Mouse (Mus musculus) MEL (cell line): ENCODE data around the gene Tapbp. TPM values are rescaled to one million over a fixed set of nuclear protein-coding genes. Genes with fewer than 3 reads are reported as not detected.
A peak's percentile ranks its signal among the peaks of the same experiment; 100 is the strongest.

ENCODE experiments used
- DNase-seq: peaks from one replicate; pipeline ENCODE4 v3.0.0; 2011; ENCODE audit warnings: low read depth, low spot score
- H3K27ac ChIP-seq: 2 replicates; pipeline ENCODE4 v1.5.1; 2012; ENCODE audit warnings: low read depth, mild to moderate bottlenecking, control low read depth, low read length, moderate library complexity; ENCODE audit not compliant: control insufficient read depth
- H3K27me3 ChIP-seq, 2 experiments: fragments of 150-350 bp in 1 of 2; sonication (generic) in 1 of 2; 2 replicates each; pipeline ENCODE4 v1.6.1; 2012; ENCODE audit warnings: low read length in 2 of 2, mild to moderate bottlenecking in 2 of 2, improper control_type of control experiment in 1 of 2, moderate library complexity in 1 of 2; ENCODE audit not compliant: insufficient read depth in 2 of 2, control insufficient read depth in 1 of 2
- H3K36me3 ChIP-seq, 2 experiments: 2 replicates each; pipeline ENCODE4 v1.6.1; 2012 to 2014; ENCODE audit warnings: low read length in 2 of 2, improper control_type of control experiment in 1 of 2, inconsistent platforms in 1 of 2, mild to moderate bottlenecking in 1 of 2; ENCODE audit not compliant: insufficient read depth in 2 of 2, control insufficient read depth in 1 of 2
- H3K4me1 ChIP-seq, 2 experiments: fragments of 150-350 bp in 1 of 2; sonication (generic) in 1 of 2; 2 replicates each; pipeline ENCODE4 v1.6.1; 2012; ENCODE audit warnings: low read length in 2 of 2, improper control_type of control experiment in 1 of 2, mild to moderate bottlenecking in 1 of 2; ENCODE audit not compliant: insufficient read depth in 2 of 2, control insufficient read depth in 1 of 2
- H3K4me3 ChIP-seq, 2 experiments: fragments of 150-350 bp in 1 of 2; sonication (generic) in 1 of 2; 2 replicates each; pipeline ENCODE4 v1.5.1; 2012; ENCODE audit warnings: low read depth in 2 of 2, low read length in 2 of 2, mild to moderate bottlenecking in 2 of 2, moderate library complexity in 2 of 2, control low read depth in 1 of 2, improper control_type of control experiment in 1 of 2; ENCODE audit not compliant: control insufficient read depth in 1 of 2, insufficient read depth in 1 of 2
- H3K79me2 ChIP-seq: 2 replicates; pipeline ENCODE4 v1.6.1; 2012; ENCODE audit warnings: mild to moderate bottlenecking, low read length, moderate library complexity; ENCODE audit not compliant: control insufficient read depth, poor library complexity, insufficient read depth
- H3K9ac ChIP-seq: 2 replicates; pipeline ENCODE4 v1.6.1; 2012; ENCODE audit warnings: low read depth, mild to moderate bottlenecking, control low read depth, low read length, moderate library complexity; ENCODE audit not compliant: control insufficient read depth, poor library complexity, severe bottlenecking
- H3K9me3 ChIP-seq: fragments of 150-350 bp; sonication (generic); replicated peaks from 2 replicates; pipeline ENCODE4 v1.6.1; 2012; ENCODE audit warnings: mild to moderate bottlenecking, low read length, improper control_type of control experiment, moderate library complexity; ENCODE audit not compliant: insufficient read depth
- CHD1 ChIP-seq: IDR thresholded peaks from 2 replicates; pipeline ENCODE4 v1.6.1; 2012; ENCODE audit warnings: low read depth, mild to moderate bottlenecking, inconsistent platforms, low read length, improper control_type of control experiment
- CTCF ChIP-seq, 3 experiments: IDR thresholded peaks in 2 of 3; conservative IDR thresholded peaks in 1 of 3; 2 replicates each; pipeline ENCODE4 v1.5.1; 2011 to 2012; ENCODE audit warnings: low read length in 3 of 3, low read depth in 2 of 3, mild to moderate bottlenecking in 2 of 3, improper control_type of control experiment in 1 of 3, inconsistent platforms in 1 of 3, mixed read lengths in 1 of 3, moderate library complexity in 1 of 3; ENCODE audit not compliant: control insufficient read depth in 1 of 3, insufficient read depth in 1 of 3, poor library complexity in 1 of 3, severe bottlenecking in 1 of 3
- EP300 ChIP-seq, 2 experiments: IDR thresholded peaks; 2 replicates each; pipeline ENCODE4 v1.6.1; 2011; ENCODE audit warnings: improper control_type of control experiment in 2 of 2, low read length in 2 of 2, low read depth in 1 of 2, mild to moderate bottlenecking in 1 of 2
- GABPA ChIP-seq: IDR thresholded peaks from 2 replicates; pipeline ENCODE4 v1.6.1; 2012; ENCODE audit warnings: low read depth, mild to moderate bottlenecking, inconsistent platforms, low read length, improper control_type of control experiment, moderate library complexity
- MAZ ChIP-seq: IDR thresholded peaks from 2 replicates; pipeline ENCODE4 v1.6.1; 2012; ENCODE audit warnings: low read depth, mild to moderate bottlenecking, inconsistent platforms, low read length, improper control_type of control experiment
- NELFE ChIP-seq: IDR thresholded peaks from 2 replicates; pipeline ENCODE4 v1.6.1; 2011; ENCODE audit warnings: low read depth, low read length, improper control_type of control experiment
- NRF1 ChIP-seq: IDR thresholded peaks from 2 replicates; pipeline ENCODE4 v1.6.1; 2014; ENCODE audit warnings: low read depth, mild to moderate bottlenecking, inconsistent platforms, low read length, improper control_type of control experiment, moderate library complexity; ENCODE audit not compliant: poor library complexity, insufficient read depth, severe bottlenecking
- POLR2AphosphoS5 ChIP-seq: IDR thresholded peaks from 2 replicates; pipeline ENCODE4 v1.6.1; 2012; ENCODE audit warnings: low read depth, borderline replicate concordance, mild to moderate bottlenecking, inconsistent platforms, low read length, moderate library complexity, mixed read lengths
- RAD21 ChIP-seq: IDR thresholded peaks from 2 replicates; pipeline ENCODE4 v1.6.1; 2011; ENCODE audit warnings: mild to moderate bottlenecking, low read depth, low read length, improper control_type of control experiment
- RCOR1 ChIP-seq: IDR thresholded peaks from 2 replicates; pipeline ENCODE4 v1.6.1; 2012; ENCODE audit warnings: low read depth, mild to moderate bottlenecking, inconsistent platforms, low read length, improper control_type of control experiment
- SIN3A ChIP-seq: IDR thresholded peaks from 2 replicates; pipeline ENCODE4 v1.6.1; 2012; ENCODE audit warnings: low read length, improper control_type of control experiment, inconsistent platforms
- SMC3 ChIP-seq: IDR thresholded peaks from 2 replicates; pipeline ENCODE4 v1.6.1; 2011; ENCODE audit warnings: low read depth, low read length, improper control_type of control experiment
- UBTF ChIP-seq: IDR thresholded peaks from 2 replicates; pipeline ENCODE4 v1.6.1; 2012; ENCODE audit warnings: low read depth, mild to moderate bottlenecking, inconsistent platforms, low read length, improper control_type of control experiment, moderate library complexity, borderline replicate concordance; ENCODE audit not compliant: insufficient read depth
- ZNF384 ChIP-seq: IDR thresholded peaks from 2 replicates; pipeline ENCODE4 v1.6.1; 2012; ENCODE audit warnings: low read depth, mild to moderate bottlenecking, inconsistent platforms, low read length, improper control_type of control experiment
- polyA plus RNA-seq, 2 experiments: library from polyadenylated mRNA; stranded (reverse) in 1 of 2; unstranded in 1 of 2; fragments of >175 nt in 1 of 2; fragments of >200 nt in 1 of 2; gene quantifications; 2 replicates each; pipeline versions ENCODE4 v1.2.1 to v1.2.4; 2012; ENCODE audit warnings: low replicate concordance in 2 of 2, low read depth in 1 of 2; ENCODE audit not compliant: insufficient read length in 2 of 2, insufficient read depth in 1 of 2, missing spikeins in 1 of 2
- total RNA-seq: library from RNA; depleted of rRNA; stranded (reverse); fragments of 300-350 nt; gene quantifications from 2 replicates; pipeline ENCODE4 v1.2.3, GENCODE M21; 2012

Gene Tapbp
- total and polyA plus RNA-seq, 3 experiments: 24.3 to 33.3 TPM; not detected in 1

DNA sequence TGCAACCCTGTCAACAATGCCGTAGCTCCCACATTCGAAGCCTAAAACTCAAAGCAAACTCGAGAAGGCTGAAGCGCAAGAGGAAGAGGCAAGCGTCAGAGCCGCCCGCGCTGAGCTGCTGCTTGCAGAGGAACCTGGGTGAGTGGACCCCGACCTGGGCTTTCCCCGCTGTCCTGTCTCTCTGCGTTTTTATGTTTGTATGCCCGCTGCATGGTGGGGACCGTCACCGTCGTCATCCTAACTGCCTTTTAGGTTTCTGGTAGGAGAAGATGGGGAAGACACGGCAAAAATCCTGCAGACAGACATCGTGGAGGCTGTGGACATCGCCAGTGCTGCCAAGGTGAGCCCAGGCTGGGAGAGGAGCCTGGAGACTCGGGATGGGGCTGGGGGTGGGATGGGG lies 25.7 kb downstream of the Tapbp start:
- no peaks in the 10 kb centered on the region for H3K9me3 ChIP-seq
- H3K27me3 ChIP-seq: no peaks in the 10 kb centered on the region
- H3K4me1 ChIP-seq: peaks cover 0 to 3% of the 10 kb centered on the region in 2 experiments; a peak in 2 of 4 replicates
- no peak overlapping the region for H3K27ac ChIP-seq
- H3K36me3 ChIP-seq: peaks cover 0 to 2% of the 10 kb centered on the region in 2 experiments; a peak in 2 of 4 replicates
- peak overlapping the region; percentile 73 to 77 for H3K4me3 ChIP-seq
- no peak for DNase-seq
- TF ChIP-seq RCOR1 (no peak), RAD21 (no peak), NRF1 (no peak), ZNF384 (no peak), POLR2AphosphoS5 (no peak), UBTF (no peak), CTCF (IDR thresholded peaks at IDR 0.05 in 2 of 3, conservative IDR thresholded peaks at IDR 0.05 in 1 of 3; ENCODE audit: control insufficient read depth in 1 of 3, insufficient read depth in 1 of 3, low read depth in 2 of 3, low read length in 3 of 3, poor library complexity in 1 of 3, severe bottlenecking in 1 of 3) (no peak), SIN3A (no peak), MAZ (no peak), GABPA (no peak), NELFE (no peak), EP300 (IDR thresholded peaks at IDR 0.05; ENCODE audit: low read depth in 1 of 2, low read length in 2 of 2) (no peak)
- TF ChIP-seq, all 39 proteins: peak for 0
- Histone ChIP-seq H3K9ac (peak overlapping the region; percentile 84), H3K79me2 (peaks cover 27% of the 10 kb centered on the region)

DNA sequence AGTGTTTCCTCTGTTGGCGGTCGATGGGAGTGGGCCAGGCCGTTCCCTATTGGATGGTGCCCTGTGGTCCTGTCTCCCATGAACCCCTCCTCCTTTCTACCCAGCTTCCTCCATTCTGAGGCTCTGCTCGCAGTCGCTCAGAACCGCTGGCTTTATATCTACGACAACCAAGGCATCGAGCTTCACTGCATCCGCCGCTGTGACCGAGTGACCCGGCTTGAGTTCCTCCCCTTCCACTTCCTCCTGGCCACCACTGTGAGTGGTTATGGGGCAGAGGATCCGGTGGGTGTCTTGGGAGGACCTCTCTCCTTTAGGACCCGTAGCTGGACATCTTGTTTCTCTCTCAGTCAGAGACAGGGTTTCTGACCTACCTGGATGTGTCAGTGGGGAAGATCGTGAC lies 27.8 kb downstream of the Tapbp start:
- Histone ChIP-seq H3K4me1 (peaks cover 0 to 3% of the 10 kb centered on the region in 2 experiments; a peak in 2 of 4 replicates), H3K4me3 (no peak overlapping the region), H3K79me2 (peaks cover 27% of the 10 kb centered on the region), H3K27me3 (no peaks in the 10 kb centered on the region), H3K27ac (no peak overlapping the region), H3K36me3 (peaks cover 0 to 3% of the 10 kb centered on the region in 2 experiments; a peak in 2 of 4 replicates), H3K9ac (no peak overlapping the region), H3K9me3 (no peaks in the 10 kb centered on the region)
- DNase-seq: no peak
- TF ChIP-seq CHD1 (no peak), CTCF (IDR thresholded peaks at IDR 0.05 in 2 of 3, conservative IDR thresholded peaks at IDR 0.05 in 1 of 3; ENCODE audit: control insufficient read depth in 1 of 3, insufficient read depth in 1 of 3, low read depth in 2 of 3, low read length in 3 of 3, poor library complexity in 1 of 3, severe bottlenecking in 1 of 3) (no peak), SMC3 (no peak)
